Mouse (Mus musculus): ENCODE measurements around the gene Jmjd7. TPM values are rescaled to one million over a fixed set of nuclear protein-coding genes. Genes with fewer than 3 reads are reported as not detected.

Jmjd7 gene
- polyA plus RNA-seq, 1 experiment, result 8.9 TPM

- peaks cover 8% of the 10 kb centered on the region; the same call in 1 of the 2 replicates for H3K4me1 ChIP-seq (ENCODE audit: control insufficient read depth, insufficient read depth, low read length)
- DNase-seq, result peak; percentile 85
- no peaks in the 10 kb centered on the region for H3K36me3 ChIP-seq (ENCODE audit: control insufficient read depth, insufficient read depth, low read length)
- 0 out of 2 replicates have a peak overlapping the region, but pooled peaks have one; percentile 40 for H3K27ac ChIP-seq (ENCODE audit: insufficient read depth, low read depth, low read length)
- WGBS, result 61% methylated on average over 4 of the region's 4 CpGs
- no peaks in the 10 kb centered on the region for H3K27me3 ChIP-seq (replicated peaks; ENCODE audit: control insufficient read depth, insufficient read depth, low read length)
- TF ChIP-seq CTCF (conservative IDR thresholded peaks at IDR 0.05; ENCODE audit: insufficient read depth, insufficient read length, low read depth, low read length) (no peak), POLR2A (IDR thresholded peaks at IDR 0.05; ENCODE audit: low read depth, low read length) (no peak)
- no peak overlapping the region for H3K4me3 ChIP-seq (ENCODE audit: insufficient read depth, low read depth, low read length)
Observed at GRCm38 (mm10) chr2:119988952-119989351, 38.3 kb upstream of the Jmjd7 start.

- H3K4me3 ChIP-seq (ENCODE audit: insufficient read depth, low read depth, low read length), result no peak overlapping the region
- H3K4me1 ChIP-seq (ENCODE audit: control insufficient read depth, insufficient read depth, low read length), result peaks cover 16% of the 10 kb centered on the region
- TF ChIP-seq POLR2A (IDR thresholded peaks at IDR 0.05; ENCODE audit: low read depth, low read length) (no peak), CTCF (conservative IDR thresholded peaks at IDR 0.05; ENCODE audit: insufficient read depth, insufficient read length, low read depth, low read length) (no peak)
- peak; percentile 67 for DNase-seq
- H3K36me3 ChIP-seq (ENCODE audit: control insufficient read depth, insufficient read depth, low read length), result no peaks in the 10 kb centered on the region
- WGBS, result 66% methylated on average over 6 of the region's 6 CpGs
- no peaks in the 10 kb centered on the region for H3K27me3 ChIP-seq (replicated peaks; ENCODE audit: control insufficient read depth, insufficient read depth, low read length)
- H3K27ac ChIP-seq (ENCODE audit: insufficient read depth, low read depth, low read length), result no peak overlapping the region
Observed at GRCm38 (mm10) chr2:119990881-119991280, 36.4 kb upstream of the Jmjd7 start.

- DNase-seq, result no peak
- peaks cover 23% of the 10 kb centered on the region for H3K4me1 ChIP-seq (ENCODE audit: control insufficient read depth, insufficient read depth, low read length)
- no peaks in the 10 kb centered on the region for H3K36me3 ChIP-seq (ENCODE audit: control insufficient read depth, insufficient read depth, low read length)
- no peaks in the 10 kb centered on the region for H3K27me3 ChIP-seq (replicated peaks; ENCODE audit: control insufficient read depth, insufficient read depth, low read length)
- no peak overlapping the region for H3K4me3 ChIP-seq (ENCODE audit: insufficient read depth, low read depth, low read length)
- 72% methylated on average over 2 of the region's 2 CpGs for WGBS
- no peak overlapping the region for H3K27ac ChIP-seq (ENCODE audit: insufficient read depth, low read depth, low read length)
- no peak for TF ChIP-seq CTCF (conservative IDR thresholded peaks at IDR 0.05; ENCODE audit: insufficient read depth, insufficient read length, low read depth, low read length)
- TF ChIP-seq POLR2A (IDR thresholded peaks at IDR 0.05; ENCODE audit: low read depth, low read length), result no peak
Observed at GRCm38 (mm10) chr2:119992349-119992748, 34.9 kb upstream of the Jmjd7 start.

GRCm38 (mm10) chr2:119993515-119993914, 33.8 kb upstream of the Jmjd7 start:
- no peaks in the 10 kb centered on the region for H3K36me3 ChIP-seq (ENCODE audit: control insufficient read depth, insufficient read depth, low read length)
- H3K4me3 ChIP-seq (ENCODE audit: insufficient read depth, low read depth, low read length), result no peak overlapping the region
- DNase-seq, result no peak
- WGBS, result 44% methylated on average over 2 of the region's 2 CpGs
- no peak overlapping the region for H3K27ac ChIP-seq (ENCODE audit: insufficient read depth, low read depth, low read length)
- peaks cover 27% of the 10 kb centered on the region for H3K4me1 ChIP-seq (ENCODE audit: control insufficient read depth, insufficient read depth, low read length)
- TF ChIP-seq POLR2A (IDR thresholded peaks at IDR 0.05; ENCODE audit: low read depth, low read length) (no peak), CTCF (conservative IDR thresholded peaks at IDR 0.05; ENCODE audit: insufficient read depth, insufficient read length, low read depth, low read length) (no peak)
- no peaks in the 10 kb centered on the region for H3K27me3 ChIP-seq (replicated peaks; ENCODE audit: control insufficient read depth, insufficient read depth, low read length)

- H3K27me3 ChIP-seq (replicated peaks; ENCODE audit: control insufficient read depth, insufficient read depth, low read length), result no peaks in the 10 kb centered on the region
- DNase-seq, result peak; percentile 66
- WGBS, result 58% methylated on average over 6 of the region's 6 CpGs
- H3K4me1 ChIP-seq (ENCODE audit: control insufficient read depth, insufficient read depth, low read length), result peaks cover 24% of the 10 kb centered on the region
- H3K4me3 ChIP-seq (ENCODE audit: insufficient read depth, low read depth, low read length), result no peak overlapping the region
- no peak for TF ChIP-seq CTCF (conservative IDR thresholded peaks at IDR 0.05; ENCODE audit: insufficient read depth, insufficient read length, low read depth, low read length)
- no peak for TF ChIP-seq POLR2A (IDR thresholded peaks at IDR 0.05; ENCODE audit: low read depth, low read length)
- H3K36me3 ChIP-seq (ENCODE audit: control insufficient read depth, insufficient read depth, low read length), result no peaks in the 10 kb centered on the region
- H3K27ac ChIP-seq (ENCODE audit: insufficient read depth, low read depth, low read length), result peak overlapping the region; percentile 66
Observed at GRCm38 (mm10) chr2:119994839-119995238, 32.4 kb upstream of the Jmjd7 start.

- H3K4me1 ChIP-seq (ENCODE audit: control insufficient read depth, insufficient read depth, low read length), result peaks cover 24% of the 10 kb centered on the region
- TF ChIP-seq CTCF (conservative IDR thresholded peaks at IDR 0.05; ENCODE audit: insufficient read depth, insufficient read length, low read depth, low read length) (no peak), POLR2A (IDR thresholded peaks at IDR 0.05; ENCODE audit: low read depth, low read length) (no peak)
- 39% methylated on average over 9 of the region's 9 CpGs for WGBS
- peak overlapping the region; percentile 66 for H3K27ac ChIP-seq (ENCODE audit: insufficient read depth, low read depth, low read length)
- DNase-seq, result peak; percentile 51
- H3K36me3 ChIP-seq (ENCODE audit: control insufficient read depth, insufficient read depth, low read length), result no peaks in the 10 kb centered on the region
- no peaks in the 10 kb centered on the region for H3K27me3 ChIP-seq (replicated peaks; ENCODE audit: control insufficient read depth, insufficient read depth, low read length)
- no peak overlapping the region for H3K4me3 ChIP-seq (ENCODE audit: insufficient read depth, low read depth, low read length)
Observed at GRCm38 (mm10) chr2:119995391-119996281, 31.6 kb upstream of the Jmjd7 start.

GRCm38 (mm10) chr2:119997354-119997753, 29.9 kb upstream of the Jmjd7 start:
- no peak for TF ChIP-seq POLR2A (IDR thresholded peaks at IDR 0.05; ENCODE audit: low read depth, low read length)
- no peak for TF ChIP-seq CTCF (conservative IDR thresholded peaks at IDR 0.05; ENCODE audit: insufficient read depth, insufficient read length, low read depth, low read length)
- Histone ChIP-seq H3K4me3 (ENCODE audit: insufficient read depth, low read depth, low read length) (no peak overlapping the region), H3K27me3 (replicated peaks; ENCODE audit: control insufficient read depth, insufficient read depth, low read length) (no peaks in the 10 kb centered on the region), H3K27ac (ENCODE audit: insufficient read depth, low read depth, low read length) (peak overlapping the region; percentile 11; the same call in 1 of the 2 replicates), H3K36me3 (ENCODE audit: control insufficient read depth, insufficient read depth, low read length) (no peaks in the 10 kb centered on the region), H3K4me1 (ENCODE audit: control insufficient read depth, insufficient read depth, low read length) (peaks cover 27% of the 10 kb centered on the region)
- WGBS, result 76% methylated on average over 4 of the region's 4 CpGs
- DNase-seq, result no peak
